Mouse (Mus musculus) bone marrow, adult 2 months (tissue): ENCODE measurements at regions not wholly inside any gene's neighbourhood (a gene's known extent, or its start where the extent isn't known, plus 50 kb on each side); places are given as distances from the start of the nearest gene placed in this dataset.
"Not testable (repeated sequence)": the region's sequence is repeated elsewhere in the genome, so short reads cannot be mapped to it uniquely, and the experiment has no call there.

Experiments
- H3K27ac ChIP-seq: fragments of 200-500 bp; 2 replicates; pipeline ENCODE4 v1.5.1; 2012; ENCODE audit warnings: low read depth, mild to moderate bottlenecking, control low read depth, inconsistent platforms, low read length; ENCODE audit not compliant: control insufficient read depth, poor library complexity, insufficient read depth
- H3K4me1 ChIP-seq: fragments of 200-500 bp; 2 replicates; pipeline ENCODE4 v1.6.1; 2011; ENCODE audit warnings: low read length; ENCODE audit not compliant: control insufficient read depth, insufficient read depth
- H3K4me3 ChIP-seq: fragments of 200-500 bp; replicated peaks from 2 replicates; pipeline ENCODE3; 2011; ENCODE audit warnings: mild to moderate bottlenecking, low read depth, low read length, control low read depth; ENCODE audit not compliant: control insufficient read depth
- CTCF ChIP-seq: fragments of 200-500 bp; IDR thresholded peaks from 2 replicates; pipeline ENCODE4 v1.5.1; 2011; ENCODE audit warnings: low read length, control low read depth; ENCODE audit not compliant: control insufficient read depth, insufficient read depth
- POLR2A ChIP-seq: fragments of 200-500 bp; IDR thresholded peaks from 2 replicates; pipeline ENCODE4 v1.6.1; 2011; ENCODE audit warnings: low read depth, mild to moderate bottlenecking, control low read depth, low read length, borderline replicate concordance; ENCODE audit not compliant: control insufficient read depth
- WGBS: fragments of 180-500 bp; shearing (Covaris S2); methylation state at CpG from one replicate; pipeline ENCODE4 v1.1.7; 2018; 5-methylcytosine and 5-hydroxymethylcytosine counted together

- WGBS = 88% methylated on average over 16 of the region's 16 CpGs
Measured at GRCm38 (mm10) chr8:118209301-118209700, 74.2 kb upstream of the Cdh13 start.

GRCm38 (mm10) chr8:118190866-118191265 lies 92.7 kb upstream of the Cdh13 start:
- Histone ChIP-seq H3K4me1 (no peaks in the 10 kb centered on the region), H3K4me3 (no peak overlapping the region), H3K27ac (no peak overlapping the region)
- 86% methylated on average over 6 of the region's 6 CpGs for WGBS
- TF ChIP-seq POLR2A (no peak), CTCF (no peak)

More at GRCm38 (mm10) chr8:118209301-118209700, 74.2 kb upstream of the Cdh13 start:
- not testable (repeated sequence) for H3K4me1 ChIP-seq, H3K27ac ChIP-seq, H3K4me3 ChIP-seq

- 81% methylated on average over 15 of the region's 15 CpGs for WGBS
- Histone ChIP-seq H3K27ac (no peak overlapping the region), H3K4me1 (no peaks in the 10 kb centered on the region), H3K4me3 (no peak overlapping the region)
- TF ChIP-seq POLR2A = no peak
- no peak for TF ChIP-seq CTCF
Measured at GRCm38 (mm10) chr8:118189226-118189625, 94.3 kb upstream of the Cdh13 start.

- Histone ChIP-seq H3K4me1 (no peaks in the 10 kb centered on the region), H3K4me3 (no peak overlapping the region), H3K27ac (no peak overlapping the region)
- WGBS = 72% methylated on average over 7 of the region's 7 CpGs
- TF ChIP-seq POLR2A (no peak), CTCF (no peak)
Measured at GRCm38 (mm10) chr8:118169001-118169413, 114.5 kb upstream of the Cdh13 start.

- H3K4me3 ChIP-seq = no peak overlapping the region
- TF ChIP-seq CTCF (no peak), POLR2A (no peak)
- H3K4me1 ChIP-seq = no peaks in the 10 kb centered on the region
- no peak overlapping the region for H3K27ac ChIP-seq
- WGBS = 81% methylated on average over 10 of the region's 10 CpGs
Measured at GRCm38 (mm10) chr8:118162171-118162570, 121.4 kb upstream of the Cdh13 start.

DNA sequence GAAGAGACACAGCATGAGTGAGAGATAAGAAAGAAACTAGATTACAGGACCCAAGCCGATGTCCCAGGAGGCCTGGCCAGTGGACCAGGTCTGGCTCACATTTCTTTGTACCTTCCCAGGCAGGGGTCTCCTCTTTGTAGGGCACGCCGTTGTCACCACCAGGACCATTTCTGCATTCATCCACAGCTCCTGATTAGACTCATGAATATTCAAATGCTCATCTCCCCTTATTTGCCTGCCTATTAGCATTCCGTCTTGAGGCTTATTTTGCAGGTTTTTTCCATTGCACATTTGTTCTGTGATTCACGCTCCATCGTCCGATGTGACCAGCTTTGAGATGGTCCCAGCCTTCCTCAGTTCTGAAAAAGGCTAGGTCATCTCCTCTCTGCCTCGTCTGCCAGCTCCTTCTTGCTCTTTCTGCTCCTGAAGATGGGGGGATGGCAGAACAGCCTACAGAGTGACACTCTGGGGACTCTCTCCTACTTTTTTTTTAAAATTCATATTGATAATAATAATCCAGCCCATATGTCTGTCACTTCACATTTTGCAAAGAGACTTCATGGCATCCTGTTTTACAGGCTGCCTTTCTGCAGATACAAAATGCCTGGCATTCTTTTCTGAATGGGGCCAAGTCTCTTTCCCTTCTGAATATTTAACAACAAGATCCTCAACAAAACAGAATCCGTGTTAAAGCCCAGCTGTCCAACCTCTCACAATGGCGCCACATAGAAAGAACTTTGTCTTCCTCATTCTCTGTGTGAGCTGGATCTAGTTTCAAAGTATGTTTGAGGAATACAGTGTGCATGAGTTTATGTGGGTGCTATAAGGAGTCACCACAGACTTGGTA lies 136.0 kb upstream of the Cdh13 start:
- Histone ChIP-seq H3K4me3 (no peak overlapping the region), H3K27ac (no peak overlapping the region), H3K4me1 (no peaks in the 10 kb centered on the region)
- no peak for TF ChIP-seq POLR2A
- TF ChIP-seq CTCF = no peak
- 71% methylated on average over 10 of the region's 10 CpGs for WGBS

- no peak overlapping the region for H3K27ac ChIP-seq
- 65% methylated on average over 5 of the region's 5 CpGs for WGBS
Measured at GRCm38 (mm10) chr8:118144546-118144945, 139.0 kb upstream of the Cdh13 start.

DNA sequence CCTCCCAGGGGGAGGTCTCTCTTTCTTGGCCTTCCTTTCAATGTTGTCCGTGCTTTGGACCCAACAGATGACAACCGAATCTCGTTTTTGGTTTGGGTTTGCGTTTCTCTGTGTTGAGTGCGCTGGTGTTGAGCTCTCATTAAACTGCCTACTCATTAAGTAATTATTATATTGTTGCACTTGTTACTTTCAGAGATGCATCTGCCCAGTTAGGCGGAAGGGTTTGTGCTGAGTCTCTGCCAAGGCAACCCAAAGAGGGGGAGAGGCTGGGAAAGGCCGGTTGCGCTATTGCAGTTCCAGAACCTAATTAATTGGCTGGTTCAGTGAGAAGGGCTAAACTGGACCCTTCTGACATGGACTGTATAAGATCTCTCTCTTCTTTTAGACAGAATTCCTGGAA lies 141.2 kb upstream of the Cdh13 start:
- no peaks in the 10 kb centered on the region for H3K4me1 ChIP-seq
- no peak overlapping the region for H3K27ac ChIP-seq
- TF ChIP-seq CTCF = no peak
- TF ChIP-seq POLR2A = no peak
- 79% methylated on average over 8 of the region's 8 CpGs for WGBS
- H3K4me3 ChIP-seq = no peak overlapping the region

More at GRCm38 (mm10) chr8:118144546-118144945, 139.0 kb upstream of the Cdh13 start:
- TF ChIP-seq POLR2A (no peak), CTCF (no peak)
- Histone ChIP-seq H3K4me3 (no peak overlapping the region), H3K4me1 (no peaks in the 10 kb centered on the region)

DNA sequence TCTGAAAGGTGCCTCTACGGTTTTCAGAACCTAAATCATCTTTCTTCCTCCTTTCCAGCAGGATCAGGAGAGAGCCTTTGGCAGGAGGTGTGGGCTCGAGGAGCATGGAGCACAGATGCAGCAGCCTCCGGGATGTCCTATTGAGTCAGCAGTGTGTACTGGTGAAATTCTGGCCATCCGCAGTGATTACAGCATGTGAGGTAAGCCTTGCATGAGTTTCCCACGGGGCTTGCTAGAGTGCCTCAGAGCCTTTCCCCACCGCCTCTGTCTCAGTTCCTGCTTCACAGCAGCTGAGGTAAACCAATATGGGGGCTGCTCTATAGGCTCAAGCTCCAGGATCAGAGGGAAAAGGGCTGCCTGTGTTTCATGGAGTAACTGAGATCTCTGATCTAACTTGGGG lies 143.6 kb upstream of the Cdh13 start:
- H3K4me1 ChIP-seq = no peaks in the 10 kb centered on the region
- H3K4me3 ChIP-seq = no peak overlapping the region
- 73% methylated on average over 6 of the region's 6 CpGs for WGBS
- no peak for TF ChIP-seq POLR2A
- TF ChIP-seq CTCF = no peak
- no peak overlapping the region for H3K27ac ChIP-seq
